Mouse (Mus musculus): ENCODE data around the gene Tas2r135. TPM values are rescaled to one million over a fixed set of nuclear protein-coding genes. Genes with fewer than 3 reads are reported as not detected.

Gene Tas2r135
- polyA plus RNA-seq, 1 experiment from 2014 or later = not detected

- no peaks in the 10 kb centered on the region for H3K4me1 ChIP-seq
- no peak within 1 kb of the TSS for H3K27ac ChIP-seq (replicated peaks)
- DNase-seq (ENCODE audit: low spot score) = no peak
- H3K9me3 ChIP-seq = no peaks in the 10 kb centered on the region
- H3K4me3 ChIP-seq = no peak within 1 kb of the TSS
- WGBS = 89% methylated on average over 1 of the region's 1 CpGs
- H3K27me3 ChIP-seq (replicated peaks; ENCODE audit: low read depth, poor library complexity, severe bottlenecking) = no peaks in the 10 kb centered on the region
- no peaks in the 10 kb centered on the region for H3K36me3 ChIP-seq (replicated peaks)
These were observed 5.3 kb upstream of the Tas2r135 start, which contains the start of gene Tas2r143 for GRCm38 (mm10) chr6:42399938-42400337. Gene Tas2r143, plus strand, starts transcription at chr6:42400238.

- 97% methylated on average over 2 of the region's 2 CpGs for WGBS
- Histone ChIP-seq H3K36me3 (replicated peaks) (no peaks in the 10 kb centered on the region), H3K27me3 (replicated peaks; ENCODE audit: low read depth, poor library complexity, severe bottlenecking) (no peaks in the 10 kb centered on the region), H3K27ac (replicated peaks) (no peak overlapping the region), H3K9me3 (no peaks in the 10 kb centered on the region), H3K4me1 (no peaks in the 10 kb centered on the region), H3K4me3 (no peak overlapping the region)
- DNase-seq (ENCODE audit: low spot score) = no peak
These were observed 14.2 kb downstream of the Tas2r135 start for GRCm38 (mm10) chr6:42419443-42419842.

- Histone ChIP-seq H3K4me3 (no peak overlapping the region), H3K27me3 (replicated peaks; ENCODE audit: low read depth, poor library complexity, severe bottlenecking) (no peaks in the 10 kb centered on the region), H3K4me1 (no peaks in the 10 kb centered on the region), H3K9me3 (no peaks in the 10 kb centered on the region), H3K36me3 (replicated peaks) (no peaks in the 10 kb centered on the region), H3K27ac (replicated peaks) (no peak overlapping the region)
- DNase-seq (ENCODE audit: low spot score) = no peak
- 71% methylated on average over 2 of the region's 2 CpGs for WGBS
These were observed 16.2 kb downstream of the Tas2r135 start for GRCm38 (mm10) chr6:42421439-42421838.

GRCm38 (mm10) chr6:42424472-42424871 is 19.2 kb downstream of the Tas2r135 start:
- no peak overlapping the region for H3K4me3 ChIP-seq
- H3K27me3 ChIP-seq (replicated peaks; ENCODE audit: low read depth, poor library complexity, severe bottlenecking) = no peaks in the 10 kb centered on the region
- H3K4me1 ChIP-seq = no peaks in the 10 kb centered on the region

GRCm38 (mm10) chr6:42426337-42426736 is 21.1 kb downstream of the Tas2r135 start:
- no peak for DNase-seq (ENCODE audit: low spot score)
- H3K9me3 ChIP-seq = no peaks in the 10 kb centered on the region
- H3K4me1 ChIP-seq = no peaks in the 10 kb centered on the region
- H3K27me3 ChIP-seq (replicated peaks; ENCODE audit: low read depth, poor library complexity, severe bottlenecking) = no peaks in the 10 kb centered on the region
- no peak overlapping the region for H3K4me3 ChIP-seq
- H3K27ac ChIP-seq (replicated peaks) = no peak overlapping the region
- WGBS = 86% methylated on average over 4 of the region's 4 CpGs
- H3K36me3 ChIP-seq (replicated peaks) = no peaks in the 10 kb centered on the region

More at GRCm38 (mm10) chr6:42424472-42424871, 19.2 kb downstream of the Tas2r135 start:
- no peak overlapping the region for H3K27ac ChIP-seq (replicated peaks)
- no peaks in the 10 kb centered on the region for H3K36me3 ChIP-seq (replicated peaks)
- WGBS = 88% methylated on average over 3 of the region's 3 CpGs
- H3K9me3 ChIP-seq = no peaks in the 10 kb centered on the region
- no peak for DNase-seq (ENCODE audit: low spot score)

GRCm38 (mm10) chr6:42433554-42433953 is 28.3 kb downstream of the Tas2r135 start:
- Histone ChIP-seq H3K36me3 (replicated peaks) (no peaks in the 10 kb centered on the region), H3K27me3 (replicated peaks; ENCODE audit: low read depth, poor library complexity, severe bottlenecking) (no peaks in the 10 kb centered on the region), H3K4me1 (no peaks in the 10 kb centered on the region), H3K9me3 (no peaks in the 10 kb centered on the region), H3K4me3 (no peak overlapping the region), H3K27ac (replicated peaks) (no peak overlapping the region)
- no peak for DNase-seq (ENCODE audit: low spot score)
- WGBS = 69% methylated on average over 2 of the region's 2 CpGs

GRCm38 (mm10) chr6:42434446-42434845 is 29.2 kb downstream of the Tas2r135 start, which contains the start of gene Tas2r126:
Gene Tas2r126, plus strand, starts transcription at chr6:42434535.
- H3K9me3 ChIP-seq = no peaks in the 10 kb centered on the region
- H3K36me3 ChIP-seq (replicated peaks) = no peaks in the 10 kb centered on the region
- no peak within 1 kb of the TSS for H3K27ac ChIP-seq (replicated peaks)
- no peaks in the 10 kb centered on the region for H3K27me3 ChIP-seq (replicated peaks; ENCODE audit: low read depth, poor library complexity, severe bottlenecking)
- H3K4me3 ChIP-seq = no peak within 1 kb of the TSS
- 83% methylated on average over 6 of the region's 6 CpGs for WGBS
- H3K4me1 ChIP-seq = no peaks in the 10 kb centered on the region
- no peak for DNase-seq (ENCODE audit: low spot score)

GRCm38 (mm10) chr6:42435490-42435889 is 30.3 kb downstream of the Tas2r135 start:
- Histone ChIP-seq H3K27me3 (replicated peaks; ENCODE audit: low read depth, poor library complexity, severe bottlenecking) (no peaks in the 10 kb centered on the region), H3K4me3 (no peak overlapping the region), H3K27ac (replicated peaks) (no peak overlapping the region), H3K9me3 (no peaks in the 10 kb centered on the region), H3K4me1 (no peaks in the 10 kb centered on the region), H3K36me3 (replicated peaks) (no peaks in the 10 kb centered on the region)
- WGBS = 74% methylated on average over 2 of the region's 2 CpGs
- no peak for DNase-seq (ENCODE audit: low spot score)

- Histone ChIP-seq H3K27me3 (replicated peaks; ENCODE audit: low read depth, poor library complexity, severe bottlenecking) (no peaks in the 10 kb centered on the region), H3K36me3 (replicated peaks) (no peaks in the 10 kb centered on the region), H3K4me3 (no peak overlapping the region), H3K9me3 (no peaks in the 10 kb centered on the region), H3K4me1 (no peaks in the 10 kb centered on the region), H3K27ac (replicated peaks) (no peak overlapping the region)
- WGBS = 83% methylated on average over 2 of the region's 2 CpGs
- DNase-seq (ENCODE audit: low spot score) = no peak
These were observed 36.2 kb downstream of the Tas2r135 start for GRCm38 (mm10) chr6:42441395-42441794.

- DNase-seq (ENCODE audit: low spot score) = no peak
- Histone ChIP-seq H3K4me1 (no peaks in the 10 kb centered on the region), H3K36me3 (replicated peaks) (no peaks in the 10 kb centered on the region), H3K27me3 (replicated peaks; ENCODE audit: low read depth, poor library complexity, severe bottlenecking) (no peaks in the 10 kb centered on the region), H3K27ac (replicated peaks) (no peak overlapping the region), H3K4me3 (no peak overlapping the region), H3K9me3 (no peaks in the 10 kb centered on the region)
- 81% methylated on average over 2 of the region's 2 CpGs for WGBS
These were observed 39.3 kb downstream of the Tas2r135 start for GRCm38 (mm10) chr6:42444491-42444890.

- 88% methylated on average over 2 of the region's 2 CpGs for WGBS
These were observed 42.1 kb downstream of the Tas2r135 start for GRCm38 (mm10) chr6:42447381-42447780.

More at GRCm38 (mm10) chr6:42447381-42447780, 42.1 kb downstream of the Tas2r135 start:
- H3K9me3 ChIP-seq = no peaks in the 10 kb centered on the region
- H3K4me3 ChIP-seq = no peak overlapping the region
- no peaks in the 10 kb centered on the region for H3K36me3 ChIP-seq (replicated peaks)
- no peak for DNase-seq (ENCODE audit: low spot score)
- H3K27me3 ChIP-seq (replicated peaks; ENCODE audit: low read depth, poor library complexity, severe bottlenecking) = no peaks in the 10 kb centered on the region
- H3K27ac ChIP-seq (replicated peaks) = no peak overlapping the region
- H3K4me1 ChIP-seq = no peaks in the 10 kb centered on the region

Data from embryonic facial prominence, embryonic 10.5 days (tissue).